Mouse (Mus musculus) forebrain, postnatal 0 days (tissue): Measurements from ENCODE around the gene Camta1. TPM values are rescaled to one million over a fixed set of nuclear protein-coding genes. Genes with fewer than 3 reads are reported as not detected.

ENCODE experiments used
- ATAC-seq: fragments of 200-750 bp; cut with Nextera tagmentation; 2 replicates; pipeline ENCODE4 v1.8.0; 2017; ENCODE audit warnings: mild to moderate bottlenecking, moderate library complexity
- DNase-seq: peaks from one replicate; pipeline ENCODE4 v3.0.0-alpha.2; 2015
- H3K27ac ChIP-seq: fragments of 300-500 bp; sonication (generic); 2 replicates; pipeline ENCODE4 v1.5.1; 2014; ENCODE audit warnings: low read depth, mild to moderate bottlenecking, antibody characterized with exemption, low read length, moderate library complexity, mixed read lengths
- H3K27me3 ChIP-seq: fragments of 300-500 bp; sonication (generic); 2 replicates; pipeline ENCODE4 v1.6.1; 2014; ENCODE audit warnings: mild to moderate bottlenecking, low read length, mixed read lengths; ENCODE audit not compliant: insufficient read depth
- H3K36me3 ChIP-seq: fragments of 300-500 bp; sonication (generic); 2 replicates; pipeline ENCODE4 v1.6.1; 2014; ENCODE audit warnings: mild to moderate bottlenecking, moderate library complexity; ENCODE audit not compliant: insufficient read depth
- H3K4me1 ChIP-seq: fragments of 300-500 bp; sonication (generic); 2 replicates; pipeline ENCODE4 v1.6.1; 2014; ENCODE audit warnings: antibody characterized with exemption; ENCODE audit not compliant: insufficient read depth
- H3K4me2 ChIP-seq: fragments of 300-500 bp; sonication (generic); 2 replicates; pipeline ENCODE4 v1.6.1; 2014; ENCODE audit warnings: low read depth, mild to moderate bottlenecking, moderate library complexity
- H3K4me3 ChIP-seq: fragments of 300-500 bp; sonication (generic); 2 replicates; pipeline ENCODE4 v1.5.1; 2014; ENCODE audit warnings: low read depth, low read length, mixed read lengths
- H3K9ac ChIP-seq: fragments of 300-500 bp; sonication (generic); 2 replicates; pipeline ENCODE4 v1.6.1; 2014; ENCODE audit warnings: mild to moderate bottlenecking
- H3K9me3 ChIP-seq: fragments of 300-500 bp; sonication (generic); 2 replicates; pipeline ENCODE4 v1.6.1; 2016; ENCODE audit warnings: low read length
- CTCF ChIP-seq: sonication (generic); IDR thresholded peaks from 2 replicates; pipeline ENCODE4 v1.5.1; 2016; ENCODE audit warnings: antibody characterized with exemption, control low read depth, low read depth
- WGBS: fragments of 180-500 bp; shearing (Covaris S2); extraction: QIAGEN DNeasy Blood & Tissue Kit; methylation state at CpG from one replicate; pipeline ENCODE4 v1.1.7; 2014; 5-methylcytosine and 5-hydroxymethylcytosine counted together
- polyA plus RNA-seq: library from polyadenylated mRNA; unstranded; fragments of >200 nt; fragmentation: Nextera tagmentation; extraction: Ambion mirVana; gene quantifications from 2 replicates; pipeline ENCODE4 v1.2.1, GENCODE M21; 2015
- total RNA-seq: library from RNA; depleted of rRNA; stranded (reverse); fragments of >200 nt; gene quantifications from 2 replicates; pipeline ENCODE4 v1.2.3, GENCODE M21; 2014

The Camta1 gene
- total and polyA plus RNA-seq, 2 experiments from 2014 or later, result 87.4 to 131 TPM

DNA sequence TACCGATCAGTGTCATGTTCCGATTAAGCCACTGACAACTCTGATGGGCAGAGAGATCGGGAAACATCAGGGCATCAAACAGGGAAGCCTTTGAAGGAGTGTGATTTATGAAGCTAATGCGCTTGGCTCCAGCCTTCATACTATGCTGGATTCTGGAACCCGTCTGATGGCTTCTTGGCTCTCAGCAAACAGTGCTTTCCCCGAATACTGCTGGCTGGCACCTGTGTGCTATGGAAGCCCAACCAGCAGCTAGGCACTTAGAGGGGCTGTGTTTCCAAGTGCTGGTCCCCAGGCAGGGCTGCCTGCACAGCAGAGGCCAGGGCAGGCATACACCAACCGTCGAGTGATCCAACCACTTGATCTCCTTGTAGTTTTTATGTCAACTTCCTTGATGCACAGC lies 701.2 kb downstream of the Camta1 start:
- H3K4me1 ChIP-seq, result peaks cover 2% of the 10 kb centered on the region; the same call in 1 of the 2 replicates
- no peak overlapping the region for H3K27ac ChIP-seq
- DNase-seq (no peak), ATAC-seq (peak; percentile 21; the same call in 1 of the 2 replicates)
- no peak overlapping the region for H3K9ac ChIP-seq
- no peak overlapping the region for H3K4me2 ChIP-seq
- 50% methylated on average over 8 of the region's 8 CpGs for WGBS
- H3K36me3 ChIP-seq, result no peaks in the 10 kb centered on the region
- no peaks in the 10 kb centered on the region for H3K9me3 ChIP-seq
- no peak for TF ChIP-seq CTCF
- H3K4me3 ChIP-seq, result no peak overlapping the region
- peaks cover 10% of the 10 kb centered on the region for H3K27me3 ChIP-seq

GRCm38 (mm10) chr4:151158250-151158649 lies 703.4 kb downstream of the Camta1 start:
- peak; percentile 42; the same call in 1 of the 2 replicates for TF ChIP-seq CTCF
- no peaks in the 10 kb centered on the region for H3K36me3 ChIP-seq
- no peak overlapping the region for H3K9ac ChIP-seq
- no peaks in the 10 kb centered on the region for H3K9me3 ChIP-seq
- H3K27me3 ChIP-seq, result no peaks in the 10 kb centered on the region; the same call in 1 of the 2 replicates
- no peak overlapping the region for H3K4me2 ChIP-seq
- H3K4me3 ChIP-seq, result no peak overlapping the region
- no peak for ATAC-seq
- no peak for DNase-seq
- no peaks in the 10 kb centered on the region; the same call in 1 of the 2 replicates for H3K4me1 ChIP-seq
- WGBS, result 56% methylated on average over 3 of the region's 3 CpGs
- no peak overlapping the region for H3K27ac ChIP-seq

- Histone ChIP-seq H3K36me3 (no peaks in the 10 kb centered on the region), H3K4me2 (no peak overlapping the region), H3K9ac (no peak overlapping the region), H3K27ac (no peak overlapping the region), H3K4me3 (no peak overlapping the region), H3K27me3 (no peaks in the 10 kb centered on the region; the same call in 1 of the 2 replicates), H3K9me3 (no peaks in the 10 kb centered on the region), H3K4me1 (no peaks in the 10 kb centered on the region; the same call in 1 of the 2 replicates)
- peak; percentile 94 for DNase-seq
- ATAC-seq, result peak; percentile 86
- TF ChIP-seq CTCF, result peak; percentile 99
- 2% methylated on average over 7 of the region's 7 CpGs for WGBS
Observed at GRCm38 (mm10) chr4:151156904-151157303, 704.8 kb downstream of the Camta1 start.

GRCm38 (mm10) chr4:151155587-151155986 lies 706.1 kb downstream of the Camta1 start:
- H3K4me1 ChIP-seq, result peaks cover 8% of the 10 kb centered on the region; the same call in 1 of the 2 replicates
- no peak overlapping the region for H3K4me3 ChIP-seq
- no peaks in the 10 kb centered on the region; the same call in 1 of the 2 replicates for H3K27me3 ChIP-seq
- DNase-seq, result no peak
- H3K36me3 ChIP-seq, result no peaks in the 10 kb centered on the region
- TF ChIP-seq CTCF, result no peak
- H3K4me2 ChIP-seq, result no peak overlapping the region
- no peak overlapping the region for H3K9ac ChIP-seq
- no peak overlapping the region for H3K27ac ChIP-seq
- WGBS, result 38% methylated on average over 4 of the region's 4 CpGs
- H3K9me3 ChIP-seq, result no peaks in the 10 kb centered on the region
- ATAC-seq, result no peak

- no peak overlapping the region for H3K4me2 ChIP-seq
- H3K9me3 ChIP-seq, result no peaks in the 10 kb centered on the region
- ATAC-seq (no peak), DNase-seq (no peak)
- WGBS, result 35% methylated on average over 4 of the region's 4 CpGs
- no peaks in the 10 kb centered on the region; the same call in 1 of the 2 replicates for H3K27me3 ChIP-seq
- peaks cover 8% of the 10 kb centered on the region; the same call in 1 of the 2 replicates for H3K4me1 ChIP-seq
- no peak overlapping the region for H3K9ac ChIP-seq
- H3K27ac ChIP-seq, result no peak overlapping the region
- no peak overlapping the region for H3K4me3 ChIP-seq
- TF ChIP-seq CTCF, result no peak
- no peaks in the 10 kb centered on the region for H3K36me3 ChIP-seq
Observed at GRCm38 (mm10) chr4:151154306-151154705, 707.4 kb downstream of the Camta1 start.

GRCm38 (mm10) chr4:151152010-151152409 lies 709.7 kb downstream of the Camta1 start:
- WGBS, result 75% methylated on average over 6 of the region's 6 CpGs
- Histone ChIP-seq H3K4me1 (peaks cover 8% of the 10 kb centered on the region; the same call in 1 of the 2 replicates), H3K4me2 (no peak overlapping the region), H3K27me3 (no peaks in the 10 kb centered on the region; the same call in 1 of the 2 replicates), H3K9me3 (no peaks in the 10 kb centered on the region), H3K27ac (no peak overlapping the region), H3K36me3 (no peaks in the 10 kb centered on the region), H3K9ac (no peak overlapping the region), H3K4me3 (no peak overlapping the region)
- no peak for TF ChIP-seq CTCF
- ATAC-seq (no peak), DNase-seq (no peak)

- ATAC-seq (peak; percentile 74), DNase-seq (peak; percentile 79)
- no peak for TF ChIP-seq CTCF
- Histone ChIP-seq H3K36me3 (no peaks in the 10 kb centered on the region), H3K4me2 (peak overlapping the region; percentile 18; the same call in 1 of the 2 replicates), H3K4me3 (no peak overlapping the region), H3K9me3 (no peaks in the 10 kb centered on the region), H3K27me3 (no peaks in the 10 kb centered on the region; the same call in 1 of the 2 replicates), H3K9ac (no peak overlapping the region), H3K4me1 (peaks cover 8% of the 10 kb centered on the region; the same call in 1 of the 2 replicates), H3K27ac (0 out of 2 replicates have a peak overlapping the region, but pooled peaks have one; percentile 35)
- WGBS, result 22% methylated on average over 11 of the region's 11 CpGs
Observed at GRCm38 (mm10) chr4:151150842-151151241, 710.8 kb downstream of the Camta1 start.
